Mouse (Mus musculus): ENCODE data around the gene Uchl4.

DNA sequence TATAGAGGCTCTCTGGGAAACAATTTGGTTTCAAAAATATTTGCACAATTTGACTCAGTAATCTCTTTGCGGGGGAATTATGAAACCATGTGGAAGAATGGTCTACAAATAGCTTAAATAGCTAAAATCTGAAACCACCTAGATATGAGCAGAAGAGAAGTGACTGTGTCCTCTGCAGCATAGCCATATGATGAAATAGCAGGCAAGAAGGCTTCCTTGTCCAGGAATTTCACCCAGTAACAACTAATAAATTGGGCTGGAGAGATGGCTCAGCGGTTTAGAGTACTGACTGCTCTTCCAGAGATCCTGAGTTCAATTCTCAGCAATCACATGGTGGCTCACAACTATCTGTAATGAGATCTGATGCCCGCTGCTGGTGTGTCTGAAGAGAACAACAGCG, 26.0 kb downstream of the Uchl4 start:
- no peak for TF ChIP-seq CTCF (IDR thresholded peaks at IDR 0.05; ENCODE audit: borderline replicate concordance, insufficient read depth, low read length)
- no peak for TF ChIP-seq POLR2A (IDR thresholded peaks at IDR 0.05; ENCODE audit: low read depth, low read length)

All from embryonic fibroblast, embryonic 13.5 days (primary cell).